Mouse (Mus musculus): Measurements from ENCODE around the gene Glrx3. TPM values are rescaled to one million over a fixed set of nuclear protein-coding genes. Genes with fewer than 3 reads are reported as not detected.

Glrx3 gene
- polyA plus RNA-seq (2021; fragmentation: Nextera tagmentation): 179 and 197 TPM in 2 replicates
- long read RNA-seq, experiment 1, transcript Glrx3-201 (11 exons, 1,685 nt): major isoform, 231 of 283 reads
- long read RNA-seq, experiment 1, partial matches to known transcripts: 15 of 283 reads
- long read RNA-seq, experiment 1, other reads (novel, unspliced or antisense): 36 of 283 reads
- long read RNA-seq, experiment 2, transcript Glrx3-201 (11 exons, 1,685 nt): major isoform, 418 of 513 reads
- long read RNA-seq, experiment 2, partial matches to known transcripts: 4 of 513 reads
- long read RNA-seq, experiment 2, other reads (novel, unspliced or antisense): 91 of 513 reads

GRCm38 (mm10) chr7:137437440-137438178 is at the start of gene Glrx3:
Gene Glrx3, plus strand, starts transcription at chr7:137437614.

GRCm38 (mm10) chr7:137410337-137411197 is 26.8 kb upstream of the Glrx3 start, which contains the start of gene 9430038I01Rik:
Gene 9430038I01Rik, minus strand, starts transcription at chr7:137410762.

Other genes with a start within 250 kb of the Glrx3 start
- gene Ebf3, start 123.2 kb upstream of the Glrx3 start, polyA plus RNA-seq (2021; fragmentation: Nextera tagmentation): 0.16 and 0.25 TPM in 2 replicates
- 9.7 and 11.7 TPM in 2 replicates for gene 9430038I01Rik, start 26.9 kb upstream of the Glrx3 start, polyA plus RNA-seq (2021; fragmentation: Nextera tagmentation)